Mouse (Mus musculus) liver, postnatal 0 days (tissue): ENCODE data around the gene Acacb. TPM values are rescaled to one million over a fixed set of nuclear protein-coding genes. Genes with fewer than 3 reads are reported as not detected.

ENCODE experiments used
- ATAC-seq: fragments of 200-750 bp; cut with Nextera tagmentation; 2 replicates; pipeline ENCODE4 v1.8.0; 2017; ENCODE audit warnings: mild to moderate bottlenecking, moderate library complexity
- DNase-seq: peaks from one replicate; pipeline ENCODE4 v3.0.0-alpha.2; 2016
- H3K27ac ChIP-seq: fragments of 300-500 bp; sonication (generic); 2 replicates; pipeline ENCODE4 v1.5.1; 2014; ENCODE audit warnings: antibody characterized with exemption, moderate library complexity, mild to moderate bottlenecking, low read depth
- H3K27me3 ChIP-seq: fragments of 300-500 bp; sonication (generic); 2 replicates; pipeline ENCODE4 v1.6.1; 2014; ENCODE audit warnings: low read length, control low read depth, mixed read lengths; ENCODE audit not compliant: insufficient read depth
- H3K36me3 ChIP-seq: fragments of 300-500 bp; sonication (generic); replicated peaks from 2 replicates; pipeline ENCODE4 v1.6.1; 2014; ENCODE audit warnings: mild to moderate bottlenecking, control low read depth, low read length, moderate library complexity, mixed read lengths; ENCODE audit not compliant: insufficient read depth
- H3K4me1 ChIP-seq: fragments of 300-500 bp; sonication (generic); 2 replicates; pipeline ENCODE4 v1.6.1; 2014; ENCODE audit warnings: antibody characterized with exemption, mild to moderate bottlenecking, control low read depth; ENCODE audit not compliant: insufficient read depth
- H3K4me2 ChIP-seq: fragments of 300-500 bp; sonication (generic); 2 replicates; pipeline ENCODE4 v1.6.1; 2014; ENCODE audit warnings: low read depth, mild to moderate bottlenecking, low read length, moderate library complexity, mixed read lengths
- H3K4me3 ChIP-seq: fragments of 300-500 bp; sonication (generic); 2 replicates; pipeline ENCODE4 v1.5.1; 2014; ENCODE audit warnings: low read depth, low read length
- H3K9ac ChIP-seq: fragments of 300-500 bp; sonication (generic); replicated peaks from 2 replicates; pipeline ENCODE4 v1.6.1; 2014; ENCODE audit warnings: mild to moderate bottlenecking, moderate library complexity
- H3K9me3 ChIP-seq: fragments of 300-500 bp; sonication (generic); 2 replicates; pipeline ENCODE4 v1.6.1; 2016; ENCODE audit warnings: mild to moderate bottlenecking, control low read depth, low read length, mixed read lengths
- CTCF ChIP-seq: sonication (generic); IDR thresholded peaks from 2 replicates; pipeline ENCODE4 v1.5.1; 2016; ENCODE audit warnings: antibody characterized with exemption, low read depth
- EP300 ChIP-seq: IDR thresholded peaks from 2 replicates; pipeline ENCODE4 v1.6.1; 2016; ENCODE audit warnings: antibody characterized with exemption, low read depth, mild to moderate bottlenecking
- WGBS: fragments of 180-500 bp; shearing (Covaris S2); extraction: QIAGEN DNeasy Blood & Tissue Kit; methylation state at CpG from one replicate; pipeline ENCODE4 v1.1.7; 2014; ENCODE audit not compliant: insufficient replicate concordance; 5-methylcytosine and 5-hydroxymethylcytosine counted together
- polyA plus RNA-seq: library from polyadenylated mRNA; unstranded; fragments of >200 nt; fragmentation: Nextera tagmentation; extraction: Ambion mirVana; gene quantifications from 2 replicates; pipeline ENCODE4 v1.2.1, GENCODE M21; 2015

Gene Acacb
- polyA plus RNA-seq = 1.0 and 1.2 TPM in 2 replicates

GRCm38 (mm10) chr5:114146028-114146888, at the start of gene Acacb:
Gene Acacb (plus strand): TSS chr5:114146535.
- peak within 1 kb of the TSS; percentile 95 for H3K27ac ChIP-seq
- H3K9ac ChIP-seq = peak within 1 kb of the TSS; percentile 67
- peak within 1 kb of the TSS; percentile 63 for H3K4me2 ChIP-seq
- no peaks in the 10 kb centered on the region for H3K27me3 ChIP-seq
- ATAC-seq = peak; percentile 93
- 35% methylated on average over 19 of the region's 19 CpGs for WGBS
- TF ChIP-seq CTCF (no peak), EP300 (peak; percentile 55; the same call in 1 of the 2 replicates)
- no peaks in the 10 kb centered on the region for H3K9me3 ChIP-seq
- peak; percentile 72 for DNase-seq
- H3K36me3 ChIP-seq = no peaks in the 10 kb centered on the region
- H3K4me1 ChIP-seq = no peaks in the 10 kb centered on the region; the same call in 1 of the 2 replicates
- peak within 1 kb of the TSS; percentile 37 for H3K4me3 ChIP-seq

DNA sequence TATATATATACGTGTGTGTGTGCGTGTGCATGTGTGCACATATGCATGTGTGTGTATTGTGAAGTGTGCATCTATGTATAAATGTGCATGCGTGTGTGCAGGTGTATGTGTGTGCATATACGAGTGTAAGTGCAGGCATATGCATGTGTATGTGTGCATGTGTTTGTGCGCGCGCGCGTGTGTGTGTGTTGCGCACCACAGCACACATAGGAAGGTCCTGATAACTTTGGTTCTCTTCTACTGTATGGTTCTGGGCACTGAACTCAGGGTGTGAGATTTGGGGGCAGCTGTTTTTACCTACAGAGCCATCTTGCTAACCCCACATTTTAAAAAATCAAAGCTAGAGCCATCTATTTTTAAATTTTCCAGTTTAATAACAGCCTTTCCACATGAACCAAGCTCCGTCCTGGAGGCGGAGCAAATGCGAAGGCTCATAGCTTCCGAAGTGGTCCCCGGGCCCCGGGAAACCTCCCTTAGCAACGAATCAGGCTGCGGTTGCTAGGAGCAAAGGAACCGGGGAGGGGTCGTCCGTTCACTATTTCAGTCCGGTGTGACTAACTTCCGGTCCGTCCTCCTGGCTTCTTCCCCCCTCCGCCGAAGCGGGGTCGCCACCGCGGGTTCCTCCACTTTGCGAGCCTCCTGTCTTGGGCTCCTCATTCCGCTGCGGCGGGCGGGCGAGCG, 46.5 kb upstream of the Acacb start:
- TF ChIP-seq EP300 = no peak
- peak; percentile 88 for DNase-seq

GRCm38 (mm10) chr5:114100390-114101099, 45.8 kb upstream of the Acacb start:
- Histone ChIP-seq H3K9ac (peak overlapping the region; percentile 91), H3K27me3 (no peaks in the 10 kb centered on the region), H3K9me3 (no peaks in the 10 kb centered on the region), H3K36me3 (0 out of 2 replicates have a peak, but pooled peaks cover 5% of the 10 kb centered on the region), H3K4me2 (peak overlapping the region; percentile 92), H3K27ac (peak overlapping the region; percentile 57), H3K4me3 (peak overlapping the region; percentile 83), H3K4me1 (peaks cover 9% of the 10 kb centered on the region)
- ATAC-seq (peak; percentile 78), DNase-seq (no peak)
- TF ChIP-seq CTCF = no peak
- no peak for TF ChIP-seq EP300
- 3% methylated on average over 41 of the region's 64 CpGs for WGBS

More for the DNA sequence above, 46.5 kb upstream of the Acacb start:
- Histone ChIP-seq H3K9ac (peak overlapping the region; percentile 91), H3K27ac (peak overlapping the region; percentile 57), H3K4me3 (peak overlapping the region; percentile 83), H3K27me3 (no peaks in the 10 kb centered on the region), H3K36me3 (no peaks in the 10 kb centered on the region), H3K4me2 (peak overlapping the region; percentile 92), H3K4me1 (peaks cover 9% of the 10 kb centered on the region), H3K9me3 (no peaks in the 10 kb centered on the region)
- 8% methylated on average over 37 of the region's 37 CpGs for WGBS
- peak; percentile 94 for ATAC-seq

GRCm38 (mm10) chr5:114101873-114102272, 44.5 kb upstream of the Acacb start:
- TF ChIP-seq EP300 = no peak
- no peak for TF ChIP-seq CTCF
- H3K9me3 ChIP-seq = no peaks in the 10 kb centered on the region
- H3K27ac ChIP-seq = no peak overlapping the region
- H3K4me1 ChIP-seq = peaks cover 9% of the 10 kb centered on the region
- ATAC-seq (no peak), DNase-seq (no peak)
- no peak overlapping the region for H3K9ac ChIP-seq
- 81% methylated on average over 4 of the region's 4 CpGs for WGBS
- H3K36me3 ChIP-seq = peaks cover 14% of the 10 kb centered on the region; the same call in 1 of the 2 replicates
- no peak overlapping the region for H3K4me2 ChIP-seq
- no peaks in the 10 kb centered on the region for H3K27me3 ChIP-seq
- H3K4me3 ChIP-seq = no peak overlapping the region

DNA sequence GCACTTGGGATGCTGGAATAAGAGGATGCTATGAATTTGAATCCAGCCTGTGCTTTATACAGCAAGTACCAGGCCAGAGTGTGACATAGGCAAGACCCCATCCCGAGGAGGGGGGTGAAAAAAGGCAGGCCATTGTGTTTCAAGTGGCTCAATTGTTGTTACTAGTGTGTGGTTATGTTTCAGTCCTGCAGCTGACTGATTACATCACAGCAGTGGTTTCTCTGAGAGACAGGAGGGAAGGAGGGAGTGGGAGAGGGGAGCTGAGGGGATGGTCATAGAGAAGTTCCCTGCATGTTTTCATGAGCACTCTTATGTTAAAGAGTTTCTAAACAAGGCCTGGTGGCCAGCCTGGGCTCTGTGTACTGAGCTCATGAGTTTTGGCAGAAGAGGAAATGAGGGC, 43.5 kb upstream of the Acacb start:
- Histone ChIP-seq H3K4me2 (no peak overlapping the region), H3K4me3 (no peak overlapping the region), H3K4me1 (peaks cover 9% of the 10 kb centered on the region), H3K9ac (no peak overlapping the region), H3K27ac (no peak overlapping the region), H3K27me3 (no peaks in the 10 kb centered on the region), H3K36me3 (peaks cover 15% of the 10 kb centered on the region), H3K9me3 (no peaks in the 10 kb centered on the region)
- no peak for DNase-seq
- WGBS = 36% methylated on average over 1 of the region's 1 CpGs
- no peak for TF ChIP-seq CTCF
- no peak for TF ChIP-seq EP300
- no peak for ATAC-seq
